Comparison of ENCODE assay signal across 8 mouse cellular contexts in the genomic region with DNA sequence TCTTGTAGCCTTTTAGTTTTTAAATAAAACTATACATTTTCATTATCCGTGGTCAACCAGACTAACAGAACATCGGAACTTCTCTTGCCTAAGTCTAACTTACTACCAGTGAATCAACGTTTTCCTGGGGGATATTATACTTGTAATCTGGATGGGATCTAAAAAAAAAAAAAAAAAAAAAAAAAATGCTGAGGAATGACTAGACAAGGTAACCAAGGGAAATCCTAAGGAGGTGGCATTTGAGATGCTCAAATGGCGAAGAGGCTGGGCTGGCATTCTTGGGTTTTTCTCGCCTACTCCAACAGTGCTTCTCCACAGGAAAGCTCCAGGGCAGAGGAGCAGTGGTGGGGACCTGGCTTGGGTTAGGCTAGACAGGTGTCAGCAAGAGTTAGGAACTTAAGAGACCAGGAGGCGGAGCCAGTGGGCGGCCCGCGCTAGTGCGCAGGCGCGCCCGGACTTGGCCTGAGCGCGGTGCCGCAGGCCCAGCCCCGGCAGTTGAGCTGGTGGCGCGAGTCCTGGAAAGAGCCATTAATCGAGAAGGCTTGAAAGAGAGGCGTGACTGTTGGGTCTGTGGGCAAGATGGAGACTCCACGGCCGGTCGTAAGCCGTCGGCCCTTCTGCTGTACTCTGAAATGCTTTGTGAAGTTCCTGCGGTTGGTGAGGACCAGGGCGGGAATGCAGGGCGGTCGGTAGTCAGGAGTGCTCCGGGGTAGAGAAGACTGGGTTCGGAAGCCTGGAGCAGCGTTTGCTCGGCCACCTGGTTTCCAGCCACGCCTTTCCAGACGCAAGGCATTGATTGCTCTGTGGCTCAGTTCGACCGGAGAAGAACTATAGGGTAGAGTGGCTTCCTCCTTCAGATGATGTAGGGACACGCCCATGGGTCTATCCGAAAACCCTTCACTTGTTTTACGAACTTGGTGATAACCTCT. TPM values are rescaled to one million over a fixed set of nuclear protein-coding genes. Genes with fewer than 3 reads are reported as not detected.
DNase-seq lines count a peak whose midpoint lies in the region; ATAC-seq lines count a peak whose summit lies in the region.

Cklf (plus strand) TSS at position 423 of the 929 bp plus-strand sequence.

- H3K4me1 ChIP-seq in hindbrain, embryonic 11.5 days (replicated peaks; ENCODE audit: control insufficient read depth, insufficient read depth, low read length) = no peaks in the 10 kb centered on the region

- peak within 1 kb of the TSS; percentile 84 for H3K9ac ChIP-seq in hindbrain, embryonic 11.5 days (ENCODE audit: low read depth, low read length)

- peak within 1 kb of the TSS; percentile 70 for H3K4me3 ChIP-seq in hindbrain, embryonic 11.5 days (ENCODE audit: low read depth, low read length)

- ATAC-seq in hindbrain, embryonic 11.5 days (ENCODE audit: low FRiP score) = peak; percentile 87

- no peaks in the 10 kb centered on the region for H3K27me3 ChIP-seq in hindbrain, embryonic 11.5 days (ENCODE audit: control insufficient read depth, insufficient read depth, low read length)

- no peaks in the 10 kb centered on the region for H3K9me3 ChIP-seq in hindbrain, embryonic 11.5 days (ENCODE audit: control insufficient read depth, low read length)

- peak; percentile 95 for DNase-seq in Muller cell, postnatal 12 days (ENCODE audit: inconsistent ontology term)
- peak; percentile 76 for DNase-seq in cerebellum, adult 9-10 months
- peak; percentile 31 to 80 for DNase-seq in frontal cortex, adult 2 months (ENCODE audit: extremely low spot score in 1 of 2, low spot score in 1 of 2)
- DNase-seq in hindbrain, embryonic 11.5 days (ENCODE audit: low spot score) = peak; percentile 96
- peak; percentile 57 to 70 for DNase-seq in layer of hippocampus, postnatal 25 days (ENCODE audit: extremely low spot score in 1 of 2, low spot score in 1 of 2)
- peak; percentile 90 for DNase-seq in lung, postnatal 25 days (ENCODE audit: low spot score)
- DNase-seq in retina, embryonic 14.5 days (ENCODE audit: low spot score) = peak; percentile 96
- DNase-seq in thymus, postnatal 4 days = peak; percentile 88

- peak within 1 kb of the TSS; percentile 76 for H3K4me2 ChIP-seq in hindbrain, embryonic 11.5 days (replicated peaks; ENCODE audit: low read depth, low read length)

- H3K27ac ChIP-seq in hindbrain, embryonic 11.5 days (ENCODE audit: low read depth, low read length) = 0 out of 2 replicates have a peak within 1 kb of the TSS, but pooled peaks have one; percentile 30

- WGBS in hindbrain, embryonic 11.5 days = 4% methylated on average over 41 of the region's 41 CpGs

- no peaks in the 10 kb centered on the region for H3K36me3 ChIP-seq in hindbrain, embryonic 11.5 days (ENCODE audit: control insufficient read depth, insufficient read depth, low read length)

RNA-seq across cellular contexts. Expression of gene Cklf, which starts in this region (rescaled TPM):
- polyA plus RNA-seq in frontal cortex, adult 2 months (2012; rRNA removed) = 13.1 and 13.7 TPM in 2 replicates
- polyA plus RNA-seq in hindbrain, embryonic 11.5 days (2014; fragmentation: Nextera tagmentation; extraction: Ambion mirVana) = 30.9 and 36.5 TPM in 2 replicates
- 1 to 10 TPM; 6.3 to 9.9 TPM for total RNA-seq in layer of hippocampus, postnatal 25 days (2021)

Comparison
In these comparisons a context has a peak if more than half of its experiments do, and no peak if none do; other contexts are left out.
1. Peak in every context shown above with its lines: DNase-seq, ATAC-seq, H3K4me3 ChIP-seq and H3K27ac ChIP-seq.